Mouse (Mus musculus): ENCODE measurements at regions not wholly inside any gene's neighbourhood (a gene's known extent, or its start where the extent isn't known, plus 50 kb on each side); places are given as distances from the start of the nearest gene placed in this dataset.
"Not testable (repeated sequence)": the region's sequence is repeated elsewhere in the genome, so short reads cannot be mapped to it uniquely, and the experiment has no call there.

DNA sequence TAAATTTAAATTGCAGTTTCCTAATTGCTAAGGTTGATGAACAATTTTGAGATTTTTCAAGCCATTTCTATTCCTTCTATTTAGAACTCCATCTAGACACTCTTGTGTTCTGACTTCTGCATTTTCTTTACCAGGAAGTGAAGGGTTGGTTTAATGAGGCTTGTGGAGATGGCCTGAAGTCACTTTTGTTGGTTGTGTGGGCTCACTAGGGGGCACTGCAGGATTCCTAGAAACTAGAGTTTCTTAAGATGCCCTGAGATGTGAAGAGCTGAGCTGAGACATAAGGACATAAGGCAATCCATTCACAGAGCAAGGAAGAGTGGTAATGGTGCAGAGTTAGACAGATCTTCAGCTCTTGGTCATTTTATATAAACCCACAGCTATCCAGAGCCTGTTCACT is 656.6 kb downstream of the Dad1 start:
- not testable (repeated sequence) for DNase-seq (ENCODE audit: low read depth, low spot score)

DNA sequence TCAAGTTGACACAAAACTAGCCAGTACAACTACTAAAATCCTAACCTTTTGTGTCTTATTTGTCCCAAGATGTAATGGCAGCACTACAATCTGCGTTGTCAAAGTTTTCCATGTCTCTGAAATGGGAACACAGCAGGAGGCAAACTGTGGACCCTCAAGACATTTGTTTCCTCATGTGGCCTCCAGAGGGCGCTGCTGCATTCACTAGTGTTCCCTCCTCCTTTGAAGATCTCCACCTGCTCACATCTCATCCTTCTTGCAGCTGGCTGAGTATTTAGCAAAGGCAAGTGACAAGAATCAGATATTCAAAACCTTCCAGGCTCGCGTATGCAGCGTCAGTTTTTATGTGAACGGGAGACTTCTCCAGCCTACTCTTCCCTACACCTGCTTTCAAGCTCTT is 663.3 kb downstream of the Dad1 start:
- not testable (repeated sequence) for DNase-seq (ENCODE audit: low read depth, low spot score)

DNA sequence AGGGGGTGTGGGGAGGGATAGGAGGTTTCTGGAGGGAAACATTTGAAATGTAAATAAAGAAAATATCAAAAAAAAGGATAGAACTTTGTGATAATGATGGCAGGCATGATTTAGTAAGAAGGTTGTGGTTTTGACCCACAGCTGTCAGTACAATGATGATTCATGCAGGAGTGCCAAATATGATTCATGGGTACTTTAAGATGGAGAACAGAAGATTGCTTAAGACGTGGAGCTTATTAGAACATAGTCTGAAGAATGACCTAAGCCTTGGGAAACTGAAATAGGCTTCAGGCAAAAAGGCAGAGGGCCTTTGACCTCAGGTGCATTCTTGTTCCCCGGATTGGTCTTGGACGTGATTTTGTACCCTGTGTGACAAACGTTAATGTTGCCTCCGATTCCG is 671.4 kb downstream of the Dad1 start:
- not testable (repeated sequence) for DNase-seq (ENCODE audit: low read depth, low spot score)

DNA sequence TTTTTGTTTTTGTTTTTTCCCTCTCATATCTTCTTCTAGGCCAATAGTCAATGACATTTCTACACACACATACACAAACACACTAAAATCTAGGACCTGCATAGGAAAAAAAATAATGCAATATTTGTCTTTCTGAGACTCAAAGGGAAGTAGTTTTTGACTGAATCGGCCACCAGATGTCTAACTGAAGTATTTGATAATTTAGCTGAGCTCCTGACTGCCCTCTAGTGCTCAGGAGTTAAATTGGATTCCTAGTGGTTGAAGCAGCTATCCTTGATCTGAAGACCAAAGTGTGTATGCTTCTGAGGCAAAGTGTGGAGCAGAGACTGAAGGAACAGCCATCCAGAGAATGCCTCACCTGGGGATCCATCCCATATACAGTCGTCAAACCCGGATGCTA is 672.2 kb downstream of the Dad1 start:
- not testable (repeated sequence) for DNase-seq (ENCODE audit: low read depth, low spot score)

DNA sequence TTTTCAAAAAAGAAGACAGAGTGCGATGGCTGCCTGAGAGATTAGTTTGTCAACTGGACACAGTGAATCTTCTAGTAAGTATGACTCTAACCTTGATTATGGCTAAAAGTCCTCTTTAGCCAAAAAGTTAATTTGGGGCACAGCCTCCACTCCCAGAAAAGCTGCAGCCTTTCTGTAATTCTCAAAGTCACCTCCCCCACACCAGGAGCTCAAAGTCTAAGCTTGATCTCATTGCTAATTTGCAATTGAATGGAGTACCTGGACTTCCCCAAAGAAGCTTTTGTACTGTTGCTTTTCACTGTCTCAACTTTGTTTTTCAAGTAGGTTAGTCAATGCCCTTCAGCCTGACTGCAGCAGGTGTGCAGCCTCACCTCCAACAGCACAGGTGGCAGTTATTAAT is 677.0 kb downstream of the Dad1 start:
- DNase-seq (ENCODE audit: low read depth, low spot score): peak; percentile 9

DNA sequence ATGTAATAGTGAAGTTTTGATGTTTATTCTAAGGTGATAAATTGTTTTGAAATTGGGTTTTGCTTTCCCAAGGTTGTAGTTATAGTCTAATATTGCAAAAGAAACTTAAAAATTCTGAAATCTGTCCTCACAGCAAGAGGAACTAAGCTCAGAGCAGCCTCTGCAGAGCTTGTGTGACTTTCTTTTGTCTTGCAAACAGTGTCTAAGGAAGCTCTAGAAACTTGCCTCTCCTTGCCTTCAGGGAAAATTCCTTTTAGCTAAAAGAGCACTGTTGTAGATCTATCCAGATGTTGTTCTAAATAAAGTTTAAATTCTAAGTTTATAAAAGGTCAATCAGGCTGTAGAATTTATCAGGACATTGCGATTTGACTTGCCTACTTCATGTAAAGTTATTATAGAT is 681.2 kb downstream of the Dad1 start:
- DNase-seq (ENCODE audit: low read depth, low spot score): not testable (repeated sequence)

DNA sequence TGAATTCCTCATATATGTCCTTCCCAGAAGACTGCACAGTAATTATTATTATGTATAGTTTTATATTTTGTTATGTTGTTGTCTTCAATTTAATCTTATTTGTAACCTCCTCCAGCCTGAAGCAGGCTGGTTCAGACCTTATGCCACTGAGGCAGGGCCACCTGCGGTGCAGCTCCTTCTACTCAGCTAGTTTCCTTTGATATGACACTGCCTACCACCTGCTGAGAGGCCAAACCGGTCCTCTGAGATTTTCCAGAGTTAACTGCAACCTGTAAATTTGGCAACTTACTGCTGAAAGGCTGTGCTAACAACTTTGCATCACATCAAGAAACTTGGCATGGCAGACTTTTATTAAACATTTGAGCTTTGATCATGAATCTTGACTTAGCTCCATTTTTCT is 691.3 kb downstream of the Dad1 start:
- DNase-seq (ENCODE audit: low read depth, low spot score): no peak

DNA sequence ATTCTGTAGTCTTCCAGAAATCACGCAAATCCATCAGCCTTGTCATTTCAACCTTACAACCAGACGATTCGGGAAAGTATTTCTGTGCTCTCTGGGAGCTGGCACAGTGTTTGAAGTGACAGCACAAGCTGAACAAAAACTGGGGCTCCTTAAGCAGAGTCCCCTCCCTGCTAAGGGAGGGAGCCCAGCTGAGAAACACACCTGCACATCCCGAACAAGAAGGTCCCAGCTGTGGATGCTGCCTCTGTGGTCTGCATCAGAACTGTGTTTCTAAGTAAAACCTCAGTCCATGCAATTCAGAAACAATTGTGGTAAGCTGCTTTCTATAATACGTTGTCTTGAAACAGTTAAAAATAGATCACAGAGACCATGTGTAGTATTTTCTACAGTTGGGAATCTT is 693.8 kb downstream of the Dad1 start:
- DNase-seq (ENCODE audit: low read depth, low spot score): not testable (repeated sequence)

DNA sequence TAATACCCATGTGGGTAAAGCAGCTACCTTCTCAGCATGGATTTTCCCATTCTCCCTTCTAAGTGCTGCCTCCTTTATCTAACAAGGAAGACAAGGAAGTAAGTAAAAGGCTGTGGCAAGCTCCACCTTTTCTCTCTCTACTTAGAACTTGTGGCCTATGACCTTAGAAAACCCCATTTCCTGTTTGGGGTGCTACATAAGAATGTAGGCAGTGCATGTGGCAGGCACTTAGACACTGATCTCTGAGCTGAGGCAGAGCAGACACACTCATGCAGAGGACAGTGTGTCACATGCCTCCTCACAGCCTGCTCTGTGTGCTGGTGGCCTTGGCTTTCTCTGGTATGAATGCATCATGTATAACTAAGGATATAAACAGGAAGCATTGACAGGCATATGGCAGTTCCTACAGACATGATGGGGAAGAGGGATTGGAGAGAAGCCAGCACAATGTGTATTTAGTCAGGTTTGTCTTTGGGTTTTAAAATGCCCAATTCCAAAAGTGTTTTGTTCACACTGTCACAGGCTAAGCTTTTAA is 694.5 kb downstream of the Dad1 start:
- not testable (repeated sequence) for DNase-seq (ENCODE audit: low read depth, low spot score)

DNA sequence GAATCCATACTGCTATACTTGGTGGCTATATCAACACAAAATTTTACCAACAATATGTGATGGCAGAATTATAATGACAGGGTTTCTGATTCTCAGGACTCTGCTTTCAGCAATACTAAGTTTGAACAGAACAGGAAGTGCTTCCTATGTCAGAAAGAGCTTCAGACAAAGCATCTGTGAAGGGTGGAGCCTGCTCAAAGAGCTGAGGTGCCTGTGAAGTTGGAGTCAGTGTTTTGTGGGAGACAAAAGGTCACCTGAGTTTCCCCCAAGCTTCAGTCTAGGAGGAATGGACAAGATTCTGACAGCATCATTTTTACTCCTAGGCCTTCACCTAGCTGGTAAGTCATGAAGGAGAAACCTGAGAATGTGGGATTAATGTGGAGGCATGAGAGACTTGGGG is 700.1 kb downstream of the Dad1 start:
- no peak for DNase-seq (ENCODE audit: low read depth, low spot score)

DNA sequence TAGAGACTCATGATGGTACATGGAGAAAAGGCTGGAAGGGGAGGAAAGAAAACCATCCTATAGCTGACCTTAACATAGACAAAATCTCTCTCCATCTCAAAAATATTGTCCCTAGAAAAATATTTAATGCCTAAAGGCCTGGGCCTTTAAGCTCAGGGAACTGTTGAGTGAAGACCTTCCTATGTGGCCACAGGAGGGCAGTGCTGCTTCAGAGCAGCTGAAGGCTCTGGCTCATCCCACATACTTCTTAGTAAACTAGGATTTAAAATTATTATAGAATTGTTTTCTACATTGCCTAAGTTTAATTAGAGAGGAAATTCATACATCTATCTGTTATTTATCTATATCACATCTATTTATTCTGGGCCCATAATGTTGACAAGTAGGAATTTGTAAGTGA is 706.5 kb downstream of the Dad1 start:
- DNase-seq (ENCODE audit: low read depth, low spot score): not testable (repeated sequence)

DNA sequence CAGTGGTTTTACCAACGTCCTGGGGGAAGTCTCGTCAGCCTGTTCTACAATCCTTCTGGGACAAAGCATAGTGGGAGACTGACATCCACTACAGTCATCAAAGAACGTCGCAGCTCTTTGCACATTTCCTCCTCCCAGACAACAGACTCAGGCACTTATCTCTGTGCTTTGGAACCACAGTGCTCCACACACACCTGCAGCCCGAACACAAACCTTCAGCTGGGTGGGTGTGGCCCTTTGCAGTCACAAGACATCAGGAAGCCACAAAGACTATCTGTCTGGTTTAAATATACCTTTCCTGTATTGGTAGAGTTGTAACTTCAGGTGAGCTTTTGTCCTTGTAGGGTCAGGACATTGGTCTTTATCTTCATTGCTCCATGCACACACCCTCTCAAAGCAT is 708.6 kb downstream of the Dad1 start:
- DNase-seq (ENCODE audit: low read depth, low spot score): no peak

DNA sequence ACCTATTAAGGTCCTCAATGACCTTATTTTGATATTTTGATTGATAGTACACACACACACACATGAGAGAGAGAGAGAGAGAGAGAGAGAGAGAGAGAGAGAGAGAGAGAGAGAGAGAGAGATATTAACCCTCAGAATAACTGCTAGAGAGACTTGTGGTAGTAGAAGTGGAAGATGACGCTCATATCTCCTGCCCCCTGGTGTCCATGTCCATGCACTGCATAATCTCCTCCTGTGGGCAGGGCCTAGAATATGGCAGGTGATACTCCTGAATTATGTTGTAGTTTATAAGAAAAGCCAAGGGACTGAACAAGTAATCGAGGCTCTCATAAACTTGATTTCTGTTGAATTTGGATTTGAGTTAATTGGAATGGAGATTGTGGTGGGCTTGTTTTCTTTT is 712.3 kb downstream of the Dad1 start:
- DNase-seq (ENCODE audit: low read depth, low spot score): not testable (repeated sequence)

DNA sequence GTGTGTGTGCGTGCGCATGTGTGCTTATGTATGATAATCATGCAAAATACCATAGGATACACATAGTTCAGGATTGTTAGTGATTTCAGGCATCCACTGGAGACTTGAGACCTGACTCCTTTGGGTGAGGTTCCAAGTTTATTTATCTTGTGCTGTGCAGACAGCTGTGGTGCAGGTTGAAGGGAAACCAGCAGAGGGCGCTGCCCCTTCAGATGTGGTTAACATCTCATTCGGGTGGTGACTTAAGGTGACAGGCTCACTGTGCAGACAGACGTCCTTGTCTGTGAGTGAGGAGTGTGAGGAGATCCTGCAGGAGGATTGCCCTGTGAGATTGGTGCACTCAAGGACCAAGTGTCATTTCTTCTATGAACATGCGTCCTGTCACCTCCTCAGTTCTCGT is 716.0 kb downstream of the Dad1 start:
- not testable (repeated sequence) for DNase-seq (ENCODE audit: low read depth, low spot score)

DNA sequence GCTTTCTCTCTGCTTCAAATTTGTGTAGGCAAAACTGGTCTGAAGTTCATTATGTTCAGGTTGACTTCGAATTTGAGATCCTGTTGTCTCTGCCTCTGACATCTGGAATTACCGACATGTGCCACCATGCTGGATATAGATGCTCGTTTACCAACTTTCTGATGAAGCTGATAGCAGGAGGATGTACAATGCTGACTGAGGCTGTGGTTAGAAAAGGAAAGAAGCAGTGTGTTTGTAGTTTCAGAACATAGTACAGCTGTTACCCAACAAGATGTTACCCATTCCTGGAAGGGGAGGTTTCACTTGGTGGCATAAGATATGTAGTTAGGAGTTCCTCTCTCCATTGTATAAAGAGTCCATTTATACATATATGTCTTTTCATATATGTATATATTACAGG is 730.5 kb downstream of the Dad1 start:
- DNase-seq (ENCODE audit: low read depth, low spot score): not testable (repeated sequence)

DNA sequence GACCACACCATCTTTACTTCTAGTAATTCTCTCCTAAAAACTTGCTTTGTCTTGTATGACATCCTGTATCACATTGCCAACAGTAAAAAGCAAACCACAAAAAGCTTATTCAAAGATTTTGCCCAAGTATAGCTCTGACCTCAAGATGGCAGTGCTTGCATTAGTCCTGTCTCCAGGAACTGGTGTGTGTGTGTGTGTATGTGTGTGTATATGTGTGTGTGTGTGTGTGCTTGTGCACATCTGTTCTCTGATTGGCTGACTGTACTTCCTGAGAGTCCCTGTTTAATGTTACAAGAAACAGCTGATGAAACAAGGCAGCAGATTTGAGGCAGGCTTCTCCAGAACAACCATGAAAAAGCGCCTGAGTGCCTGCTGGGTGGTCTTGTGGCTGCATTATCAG is 735.0 kb downstream of the Dad1 start:
- DNase-seq (ENCODE audit: low read depth, low spot score): not testable (repeated sequence)

DNA sequence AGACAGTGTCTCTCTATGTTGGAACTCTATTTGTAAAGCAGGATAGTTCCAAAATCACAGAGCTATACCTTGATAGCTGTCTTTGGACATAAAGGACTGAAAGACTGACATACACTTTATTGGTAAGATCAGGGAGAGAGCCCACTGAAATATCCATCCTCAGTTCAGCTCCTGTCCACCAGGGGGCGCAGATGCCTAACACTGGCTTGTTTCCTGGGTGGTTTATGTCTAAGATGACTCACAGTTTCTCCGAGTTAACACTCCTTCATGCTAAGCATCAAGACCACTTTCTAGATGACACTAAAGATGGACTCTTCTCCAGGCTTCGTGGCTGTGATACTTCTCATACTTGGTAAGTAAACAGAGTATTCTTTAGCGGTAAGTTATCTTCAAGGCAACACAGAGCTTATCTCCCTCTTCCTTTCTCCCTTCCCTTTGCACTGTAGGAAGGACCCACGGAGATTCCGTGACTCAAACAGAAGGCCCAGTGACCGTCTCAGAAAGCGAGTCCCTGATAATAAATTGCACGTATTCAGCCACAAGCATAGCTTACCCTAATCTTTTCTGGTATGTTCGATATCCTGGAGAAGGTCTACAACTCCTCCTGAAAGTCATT is 737.2 kb downstream of the Dad1 start:
- DNase-seq (ENCODE audit: low read depth, low spot score): not testable (repeated sequence)

DNA sequence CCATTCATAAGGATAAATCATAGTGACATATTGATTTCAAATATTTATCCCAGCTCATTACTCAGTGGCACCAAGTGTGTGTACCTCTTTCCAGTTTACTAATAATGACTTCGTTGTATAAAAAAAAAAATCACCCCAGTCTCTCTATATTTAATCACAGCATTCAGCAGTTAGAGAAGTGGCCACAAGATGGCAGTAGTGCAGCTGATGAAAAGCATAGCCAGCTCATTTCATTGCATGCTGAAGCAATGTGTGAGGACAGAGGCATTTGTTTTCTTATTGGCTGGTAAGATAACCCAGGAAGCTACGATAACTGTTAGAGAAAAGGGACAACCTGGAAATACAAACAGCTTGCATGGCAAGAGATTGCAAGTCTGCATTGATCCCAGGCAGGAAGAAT is 748.5 kb downstream of the Dad1 start:
- DNase-seq (ENCODE audit: low read depth, low spot score): not testable (repeated sequence)

DNA sequence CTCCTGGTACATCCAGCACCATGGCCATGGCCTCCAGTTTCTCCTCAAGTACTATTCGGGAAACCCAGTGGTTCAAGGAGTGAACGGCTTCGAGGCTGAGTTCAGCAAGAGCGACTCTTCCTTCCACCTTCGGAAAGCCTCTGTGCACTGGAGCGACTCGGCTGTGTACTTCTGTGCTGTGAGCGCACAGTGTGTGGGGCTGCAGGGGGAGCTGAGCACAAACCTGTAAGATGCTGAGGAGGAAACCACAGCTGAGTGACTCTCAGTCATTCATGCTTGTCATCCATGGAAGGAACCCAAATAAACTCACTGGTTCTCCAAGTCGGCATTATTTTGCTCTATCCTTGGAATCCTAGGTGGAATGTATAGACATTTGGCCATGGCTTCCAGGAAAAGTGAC is 765.5 kb downstream of the Dad1 start:
- DNase-seq (ENCODE audit: low read depth, low spot score): not testable (repeated sequence)

DNA sequence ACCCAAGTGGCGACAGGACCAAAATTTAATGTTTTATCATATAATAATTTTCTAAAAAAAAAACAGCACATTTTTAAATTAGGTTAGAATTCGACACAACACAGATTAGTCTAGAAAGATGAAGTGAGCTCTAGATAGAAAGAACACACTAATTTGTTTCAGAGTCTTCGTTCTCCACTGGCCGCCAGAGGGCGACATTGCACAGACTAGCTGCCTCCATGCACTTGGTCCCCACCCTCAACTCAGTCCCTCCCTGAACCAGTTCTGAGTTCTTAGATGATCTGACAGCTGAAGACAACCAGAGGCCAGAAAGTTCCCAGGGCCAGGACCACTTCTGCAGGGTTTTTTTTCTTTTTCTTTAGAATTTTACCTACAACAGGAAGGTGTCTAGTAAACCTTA is 766.3 kb downstream of the Dad1 start:
- DNase-seq (ENCODE audit: low read depth, low spot score): not testable (repeated sequence)

DNA sequence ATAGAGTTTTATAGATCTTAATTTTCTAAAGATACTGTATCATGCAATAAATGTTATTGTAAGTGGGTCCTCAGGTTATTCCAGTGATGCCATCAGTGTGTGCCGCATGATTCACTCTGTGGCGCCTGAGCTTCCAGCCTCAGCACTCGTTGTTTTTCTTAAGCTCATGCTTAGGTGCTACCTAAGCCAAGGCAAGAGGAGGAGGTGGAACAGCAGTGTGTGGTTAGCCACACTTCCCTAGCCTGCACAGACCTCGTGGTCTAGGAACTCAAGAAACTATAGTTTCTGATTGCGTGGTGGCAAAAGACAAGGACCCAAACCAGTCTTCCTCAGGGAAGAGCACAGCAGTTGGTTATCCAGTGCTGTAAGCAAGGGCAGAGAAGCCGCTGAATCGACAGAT is 779.7 kb downstream of the Dad1 start:
- not testable (repeated sequence) for DNase-seq (ENCODE audit: low read depth, low spot score)

DNA sequence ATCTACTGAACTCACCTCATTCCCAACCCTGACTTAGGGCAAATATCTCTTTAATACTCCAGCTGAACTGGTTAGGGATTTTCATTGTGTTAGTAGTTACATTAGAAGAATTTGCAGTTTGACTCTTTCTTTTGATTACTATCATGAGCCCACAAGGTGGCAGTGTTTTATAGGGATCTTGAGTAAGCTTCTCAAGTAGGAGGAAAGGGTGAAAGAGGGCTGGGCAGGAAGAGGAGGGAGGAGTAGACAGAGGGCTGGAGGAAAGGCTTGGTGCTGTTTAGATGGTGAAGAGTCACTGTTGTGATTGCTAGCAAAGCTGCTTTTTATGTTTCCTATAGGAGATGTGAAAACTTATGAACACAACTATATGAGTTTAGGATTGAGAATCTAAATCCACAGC is 793.1 kb downstream of the Dad1 start:
- not testable (repeated sequence) for DNase-seq (ENCODE audit: low read depth, low spot score)

DNA sequence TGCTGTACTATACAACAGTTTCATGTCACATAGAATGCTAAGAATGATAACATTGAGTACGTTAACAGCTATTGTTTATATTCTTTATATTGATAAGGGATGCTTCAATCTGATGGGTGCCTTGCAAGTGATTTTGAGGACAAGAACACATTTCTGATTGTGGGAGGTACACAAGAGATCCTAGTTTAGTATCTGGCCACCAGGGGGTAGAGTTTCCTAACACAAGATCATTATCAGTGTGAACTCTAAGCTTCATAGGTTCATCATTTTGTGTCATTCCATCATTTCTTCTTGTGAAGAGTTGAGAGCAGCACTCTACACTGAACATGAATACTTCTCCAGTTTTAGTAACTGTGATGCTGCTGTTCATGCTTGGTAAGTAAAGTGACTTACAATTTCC is 799.9 kb downstream of the Dad1 start:
- DNase-seq (ENCODE audit: low read depth, low spot score): no peak

DNA sequence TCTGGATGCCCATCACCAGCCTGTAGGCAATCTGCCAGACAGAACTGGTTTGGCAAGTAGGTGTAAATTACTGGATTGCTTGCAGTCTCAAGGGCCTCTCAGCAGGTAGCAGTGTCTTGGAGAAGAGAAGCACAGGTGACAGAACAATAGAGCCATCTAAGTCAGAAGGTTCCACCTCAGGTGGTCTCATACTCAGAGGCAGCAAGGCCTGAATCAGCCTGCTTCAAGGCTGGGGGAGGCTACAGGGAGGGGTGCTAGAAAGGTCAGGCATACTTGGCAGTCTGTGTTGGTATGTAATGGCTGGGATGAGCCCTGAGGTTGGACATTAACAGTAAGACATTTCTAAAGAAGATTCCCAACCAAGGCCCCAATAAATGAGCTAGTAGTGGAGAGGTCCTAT is 814.3 kb downstream of the Dad1 start:
- DNase-seq (ENCODE audit: low read depth, low spot score): not testable (repeated sequence)
